In the genomic region with DNA sequence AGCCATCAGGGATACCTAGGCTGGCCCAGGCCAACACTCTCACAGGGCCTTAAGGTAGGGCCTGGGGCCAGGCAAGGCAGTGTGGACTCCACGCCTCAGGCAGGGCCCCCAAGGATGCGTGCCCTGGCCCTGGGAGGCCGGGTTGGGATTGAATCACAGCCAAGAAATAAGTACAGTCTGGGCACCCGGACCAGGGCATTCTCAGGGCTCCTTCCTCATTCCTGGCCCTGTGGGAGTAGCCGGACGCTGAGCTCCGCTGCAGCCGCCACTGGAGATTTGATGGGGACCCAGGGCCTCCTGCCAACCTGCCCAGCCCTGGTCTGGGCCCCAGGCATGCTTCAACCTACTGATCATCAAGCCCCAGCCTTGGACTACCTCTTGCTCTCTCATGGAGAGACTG, we compare ENCODE assay signal across 15 mouse cellular contexts. TPM values are rescaled to one million over a fixed set of nuclear protein-coding genes. Genes with fewer than 3 reads are reported as not detected.
DNase-seq lines count a peak whose midpoint lies in the region; ATAC-seq and TF ChIP-seq lines count a peak whose summit lies in the region.
"Had no signal": no experiment of that assay in that cellular context is flagged by ENCODE, and none has a peak within 500 bp of the region (broad histone marks: within the 10 kb centered on the region; RNA-seq: fewer than 3 reads in every experiment).

No protein-coding gene starts in this region.

- WGBS in forebrain, embryonic 10.5 days = 90% methylated on average over 8 of the region's 8 CpGs
- 47% methylated on average over 8 of the region's 8 CpGs for WGBS in forebrain, postnatal 0 days
- WGBS in kidney, embryonic 15.5 days = 41% methylated on average over 8 of the region's 8 CpGs
- 34% methylated on average over 8 of the region's 8 CpGs for WGBS in lung, postnatal 0 days

- no peak overlapping the region for H3K4me3 ChIP-seq in forebrain, embryonic 10.5 days
- H3K4me3 ChIP-seq in forebrain, postnatal 0 days (ENCODE audit: low read depth, low read length) = no peak overlapping the region
- H3K4me3 ChIP-seq in kidney, embryonic 15.5 days (replicated peaks) = no peak overlapping the region
- H3K4me3 ChIP-seq in lung, postnatal 0 days (ENCODE audit: low read depth, low read length) = no peak overlapping the region
- H3K4me3 ChIP-seq: limb, embryonic 15.5 days; neural tube, embryonic 13.5 days had no signal

- DNase-seq in forebrain, embryonic 10.5 days (ENCODE audit: extremely low spot score, low spot score) = no peak
- no peak for DNase-seq in forebrain, postnatal 0 days
- DNase-seq in 3134 (ENCODE audit: extremely low read depth, insufficient read length, low spot score) (peak; percentile 89), liver (no peak)
- DNase-seq in lung, postnatal 0 days (ENCODE audit: low spot score) = peak; percentile 80
- DNase-seq in cerebellum, adult 9-11 months = no peak
- DNase-seq in thymus, postnatal 0 days (ENCODE audit: low spot score) = no peak
- DNase-seq: cerebellum, postnatal 25 days; heart, adult 11 months; layer of hippocampus, postnatal 36 days had no signal

- no peak overlapping the region for H3K9ac ChIP-seq in forebrain, postnatal 0 days
- 0 out of 2 replicates have a peak overlapping the region, but pooled peaks have one; percentile 10 for H3K9ac ChIP-seq in kidney, embryonic 15.5 days
- H3K9ac ChIP-seq in lung, postnatal 0 days (replicated peaks; ENCODE audit: low read depth) = no peak overlapping the region
- H3K9ac ChIP-seq: limb, embryonic 15.5 days; neural tube, embryonic 13.5 days had no signal

- peaks cover 50% of the 10 kb centered on the region for H3K4me1 ChIP-seq in forebrain, embryonic 10.5 days
- no peaks in the 10 kb centered on the region for H3K4me1 ChIP-seq in forebrain, postnatal 0 days (ENCODE audit: insufficient read depth)
- H3K4me1 ChIP-seq in kidney, embryonic 15.5 days = peaks cover 64% of the 10 kb centered on the region
- no peaks in the 10 kb centered on the region for H3K4me1 ChIP-seq in lung, postnatal 0 days (ENCODE audit: insufficient read depth, low read depth, low read length)

- H3K4me2 ChIP-seq in forebrain, postnatal 0 days (ENCODE audit: low read depth) = no peak overlapping the region
- H3K4me2 ChIP-seq in kidney, embryonic 15.5 days = no peak overlapping the region
- no peak overlapping the region for H3K4me2 ChIP-seq in lung, postnatal 0 days (replicated peaks; ENCODE audit: low read depth, low read length)
- H3K4me2 ChIP-seq: limb, embryonic 15.5 days; neural tube, embryonic 13.5 days had no signal

- no peak for TF ChIP-seq CTCF in forebrain, postnatal 0 days (IDR thresholded peaks at IDR 0.05; ENCODE audit: low read depth)
- no peak for TF ChIP-seq CTCF in lung, postnatal 0 days (IDR thresholded peaks at IDR 0.05)

- peak overlapping the region; percentile 48; the same call in 1 of the 2 replicates for H3K27ac ChIP-seq in forebrain, embryonic 10.5 days
- no peak overlapping the region for H3K27ac ChIP-seq in forebrain, postnatal 0 days (ENCODE audit: low read depth, low read length)
- peak overlapping the region; percentile 73 for H3K27ac ChIP-seq in kidney, embryonic 15.5 days
- H3K27ac ChIP-seq in lung, postnatal 0 days (ENCODE audit: low read length) = peak overlapping the region; percentile 9; the same call in 1 of the 2 replicates
- H3K27ac ChIP-seq: limb, embryonic 15.5 days; neural tube, embryonic 13.5 days had no signal

- peaks cover 61% of the 10 kb centered on the region for H3K36me3 ChIP-seq in forebrain, embryonic 10.5 days (replicated peaks)
- 0 out of 2 replicates have a peak, but pooled peaks cover 5% of the 10 kb centered on the region for H3K36me3 ChIP-seq in forebrain, postnatal 0 days (ENCODE audit: insufficient read depth)
- no peaks in the 10 kb centered on the region for H3K36me3 ChIP-seq in kidney, embryonic 15.5 days
- H3K36me3 ChIP-seq in lung, postnatal 0 days (ENCODE audit: insufficient read depth, low read length) = no peaks in the 10 kb centered on the region
- H3K36me3 ChIP-seq: limb, embryonic 15.5 days; neural tube, embryonic 13.5 days had no signal

- TF ChIP-seq EP300 in lung, postnatal 0 days (IDR thresholded peaks at IDR 0.05) = no peak

- no peak for ATAC-seq in forebrain, postnatal 0 days
- peak; percentile 31; the same call in 1 of the 2 replicates for ATAC-seq in kidney, embryonic 15.5 days (replicated peaks; ENCODE audit: low FRiP score)
- peak; percentile 78 for ATAC-seq in lung, postnatal 0 days
- ATAC-seq: hindbrain, embryonic 16.5 days had no signal

- no peaks in the 10 kb centered on the region for H3K9me3 ChIP-seq in forebrain, embryonic 10.5 days
- no peaks in the 10 kb centered on the region for H3K9me3 ChIP-seq in forebrain, postnatal 0 days (ENCODE audit: low read length)
- H3K9me3 ChIP-seq in kidney, embryonic 15.5 days (replicated peaks) = no peaks in the 10 kb centered on the region
- H3K9me3 ChIP-seq in lung, postnatal 0 days (ENCODE audit: low read length) = no peaks in the 10 kb centered on the region
- H3K9me3 ChIP-seq: limb, embryonic 15.5 days; neural tube, embryonic 13.5 days had no signal

- peaks cover 13% of the 10 kb centered on the region; the same call in 1 of the 2 replicates for H3K27me3 ChIP-seq in forebrain, embryonic 10.5 days (ENCODE audit: poor library complexity, severe bottlenecking)
- no peaks in the 10 kb centered on the region for H3K27me3 ChIP-seq in forebrain, postnatal 0 days (ENCODE audit: insufficient read depth, low read length)
- no peaks in the 10 kb centered on the region for H3K27me3 ChIP-seq in kidney, embryonic 15.5 days
- H3K27me3 ChIP-seq in lung, postnatal 0 days (replicated peaks; ENCODE audit: insufficient read depth, low read length) = no peaks in the 10 kb centered on the region
- H3K27me3 ChIP-seq: neural tube, embryonic 13.5 days had no signal

RNA-seq across cellular contexts. Expression of a gene that starts 31.2 kb away (rescaled TPM):
- polyA plus RNA-seq in forebrain, embryonic 10.5 days (2016; fragmentation: Nextera tagmentation; extraction: Ambion mirVana) = not detected in 2 replicates
- 0.15 TPM in 1 of 2 replicates, not detected in the other for total RNA-seq in forebrain, postnatal 0 days (2014; rRNA removed)
- polyA plus RNA-seq in forebrain, postnatal 0 days (2015; fragmentation: Nextera tagmentation; extraction: Ambion mirVana) = not detected in 2 replicates
- not detected in 2 replicates for polyA plus RNA-seq in kidney, embryonic 15.5 days (2015; fragmentation: Nextera tagmentation; extraction: Ambion mirVana)
- not detected in 2 replicates for polyA plus RNA-seq in lung, postnatal 0 days (2015; fragmentation: Nextera tagmentation; extraction: Ambion mirVana)
- not detected in 2 replicates for polyA plus RNA-seq in thymus, postnatal 0 days (2015; fragmentation: Nextera tagmentation; extraction: Ambion mirVana)
- total RNA-seq: layer of hippocampus, postnatal 36 days had no signal
- polyA plus RNA-seq: C2C12; hindbrain, embryonic 16.5 days; limb, embryonic 15.5 days; neural tube, embryonic 13.5 days had no signal

RNA-seq across cellular contexts. Expression of a gene that starts 48.1 kb away (rescaled TPM):
- 126 and 134 TPM in 2 replicates for polyA plus RNA-seq in forebrain, embryonic 10.5 days (2016; fragmentation: Nextera tagmentation; extraction: Ambion mirVana)
- 59.3 and 67.3 TPM in 2 replicates for total RNA-seq in forebrain, postnatal 0 days (2014; rRNA removed)
- polyA plus RNA-seq in forebrain, postnatal 0 days (2015; fragmentation: Nextera tagmentation; extraction: Ambion mirVana) = 54.0 and 68.4 TPM in 2 replicates
- polyA plus RNA-seq in kidney, embryonic 15.5 days (2015; fragmentation: Nextera tagmentation; extraction: Ambion mirVana) = 16.3 and 16.8 TPM in 2 replicates
- polyA plus RNA-seq in lung, postnatal 0 days (2015; fragmentation: Nextera tagmentation; extraction: Ambion mirVana) = 11.3 and 14.9 TPM in 2 replicates
- 0.73 and 1.3 TPM in 2 replicates for polyA plus RNA-seq in thymus, postnatal 0 days (2015; fragmentation: Nextera tagmentation; extraction: Ambion mirVana)

Comparison
In these comparisons a context has a peak if more than half of its experiments do, and no peak if none do; other contexts are left out.
1. DNase-seq: peak in 3134 (single experiment) and lung, postnatal 0 days (single experiment); none in forebrain, embryonic 10.5 days (single experiment), forebrain, postnatal 0 days (single experiment), cerebellum, adult 9-11 months (single experiment), liver (single experiment) and thymus, postnatal 0 days (single experiment).